Mouse (Mus musculus) layer of hippocampus, postnatal 36 days (tissue): ENCODE measurements at regions not wholly inside any gene's neighbourhood (a gene's known extent, or its start where the extent isn't known, plus 50 kb on each side); places are given as distances from the start of the nearest gene placed in this dataset.

Experiments used
- DNase-seq, 2 experiments: peaks; one replicate each; pipeline ENCODE4 v3.0.0; 2022

- DNase-seq, result no peak
Observed at GRCm38 (mm10) chr5:73930205-73930604, 138.0 kb downstream of the Usp46 start.

- DNase-seq, result no peak
Observed at GRCm38 (mm10) chr5:73937799-73938198, 130.4 kb downstream of the Usp46 start.

- no peak for DNase-seq
Observed at GRCm38 (mm10) chr5:73938450-73938849, 129.8 kb downstream of the Usp46 start.

GRCm38 (mm10) chr5:73942950-73943349, 125.3 kb downstream of the Usp46 start:
- no peak for DNase-seq

GRCm38 (mm10) chr5:73945671-73946070, 122.6 kb downstream of the Usp46 start:
- DNase-seq, result no peak

- no peak for DNase-seq
Observed at GRCm38 (mm10) chr5:73946164-73946563, 122.1 kb downstream of the Usp46 start.

GRCm38 (mm10) chr5:73948031-73948899, 120.0 kb downstream of the Usp46 start:
- DNase-seq, result no peak
